In genomic region chr19:22940487-22940886, GRCm38 (mm10) we compare ENCODE assay signal across 8 mouse cellular contexts.
A peak's percentile ranks its signal among the peaks of the same experiment; 100 is the strongest.
DNase-seq lines count a peak whose midpoint lies in the region; ATAC-seq and TF ChIP-seq lines count a peak whose summit lies in the region.

No protein-coding gene starts in this region.

- H3K4me2 ChIP-seq in forebrain, embryonic 15.5 days (replicated peaks), result no peak overlapping the region
- no peak overlapping the region for H3K4me2 ChIP-seq in midbrain, embryonic 11.5 days
- no peak overlapping the region for H3K4me2 ChIP-seq in stomach, embryonic 16.5 days (ENCODE audit: low read depth, low read length)

- no peak for TF ChIP-seq POLR2A in brain, embryonic 14.5 days (IDR thresholded peaks at IDR 0.05; ENCODE audit: borderline replicate concordance, extremely low read depth, insufficient read depth, insufficient read length, poor library complexity, severe bottlenecking)

- DNase-seq in Muller cell, postnatal 12 days (ENCODE audit: inconsistent ontology term), result peak; percentile 73
- peak; percentile 91 for DNase-seq in brain, embryonic 14.5 days (ENCODE audit: low read depth)
- DNase-seq in heart, postnatal 4 days, result peak; percentile 77
- DNase-seq in layer of hippocampus, adult 9-10 months (ENCODE audit: low spot score), result peak; percentile 77
- DNase-seq in midbrain, embryonic 11.5 days (ENCODE audit: low spot score, missing footprints), result no peak

- no peaks in the 10 kb centered on the region for H3K9me3 ChIP-seq in forebrain, embryonic 15.5 days
- H3K9me3 ChIP-seq in midbrain, embryonic 11.5 days (ENCODE audit: control insufficient read depth, low read length), result no peaks in the 10 kb centered on the region
- H3K9me3 ChIP-seq in stomach, embryonic 16.5 days (replicated peaks; ENCODE audit: control insufficient read depth, low read length), result no peaks in the 10 kb centered on the region

- ATAC-seq in forebrain, embryonic 15.5 days (replicated peaks), result peak; percentile 93
- ATAC-seq in midbrain, embryonic 11.5 days (ENCODE audit: low FRiP score), result peak; percentile 50; the same call in 1 of the 2 replicates
- peak; percentile 64; the same call in 1 of the 2 replicates for ATAC-seq in stomach, embryonic 16.5 days (ENCODE audit: insufficient read depth, low FRiP score)
- ATAC-seq in activated CD4-positive, CD25-positive, alpha-beta regulatory T cell, adult 4 months, result no peak

- no peak overlapping the region for H3K4me3 ChIP-seq in forebrain, embryonic 15.5 days
- no peak overlapping the region for H3K4me3 ChIP-seq in midbrain, embryonic 11.5 days (ENCODE audit: low read depth, low read length)
- no peak overlapping the region for H3K4me3 ChIP-seq in stomach, embryonic 16.5 days (replicated peaks; ENCODE audit: low read length)

- peaks cover 25% of the 10 kb centered on the region for H3K4me1 ChIP-seq in forebrain, embryonic 15.5 days
- no peaks in the 10 kb centered on the region for H3K4me1 ChIP-seq in midbrain, embryonic 11.5 days (ENCODE audit: control insufficient read depth, insufficient read depth, low read length)
- H3K4me1 ChIP-seq in stomach, embryonic 16.5 days (ENCODE audit: control insufficient read depth, insufficient read depth, low read length), result peaks cover 12% of the 10 kb centered on the region; the same call in 1 of the 2 replicates

- H3K27me3 ChIP-seq in forebrain, embryonic 15.5 days, result no peaks in the 10 kb centered on the region
- H3K27me3 ChIP-seq in midbrain, embryonic 11.5 days (ENCODE audit: control insufficient read depth, insufficient read depth, low read length), result no peaks in the 10 kb centered on the region
- H3K27me3 ChIP-seq in stomach, embryonic 16.5 days (ENCODE audit: control insufficient read depth, insufficient read depth, low read length), result no peaks in the 10 kb centered on the region

- no peaks in the 10 kb centered on the region for H3K36me3 ChIP-seq in forebrain, embryonic 15.5 days
- no peaks in the 10 kb centered on the region for H3K36me3 ChIP-seq in midbrain, embryonic 11.5 days (ENCODE audit: control insufficient read depth, insufficient read depth, low read length)
- H3K36me3 ChIP-seq in stomach, embryonic 16.5 days (ENCODE audit: control insufficient read depth, insufficient read depth, low read length), result no peaks in the 10 kb centered on the region

- H3K27ac ChIP-seq in forebrain, embryonic 15.5 days (replicated peaks), result peak overlapping the region; percentile 62
- no peak overlapping the region for H3K27ac ChIP-seq in midbrain, embryonic 11.5 days (ENCODE audit: low read depth, low read length)
- H3K27ac ChIP-seq in stomach, embryonic 16.5 days (ENCODE audit: low read length), result peak overlapping the region; percentile 52; the same call in 1 of the 2 replicates

- H3K9ac ChIP-seq in forebrain, embryonic 15.5 days (replicated peaks), result no peak overlapping the region
- H3K9ac ChIP-seq in midbrain, embryonic 11.5 days (ENCODE audit: low read length), result no peak overlapping the region
- no peak overlapping the region; the same call in 1 of the 2 replicates for H3K9ac ChIP-seq in stomach, embryonic 16.5 days (ENCODE audit: low read length)

- WGBS in forebrain, embryonic 15.5 days, result 31% methylated on average over 5 of the region's 5 CpGs
- WGBS in midbrain, embryonic 11.5 days, result 38% methylated on average over 5 of the region's 5 CpGs
- WGBS in stomach, embryonic 16.5 days, result 44% methylated on average over 5 of the region's 5 CpGs

- TF ChIP-seq CTCF in brain, embryonic 14.5 days (IDR thresholded peaks at IDR 0.05; ENCODE audit: borderline replicate concordance, extremely low read depth, insufficient read depth, insufficient read length), result peak; percentile 45; the same call in 1 of the 2 replicates
